Mouse (Mus musculus) lung, embryonic 16.5 days (tissue): ENCODE measurements around the gene Cdh13. TPM values are rescaled to one million over a fixed set of nuclear protein-coding genes. Genes with fewer than 3 reads are reported as not detected.

Experiments
- ATAC-seq: fragments of 200-750 bp; cut with Nextera tagmentation; 2 replicates; pipeline ENCODE4 v1.8.0; 2017; ENCODE audit warnings: low read depth, mild to moderate bottlenecking, moderate library complexity
- H3K27ac ChIP-seq: fragments of 300-500 bp; sonication (generic); 2 replicates; pipeline ENCODE4 v1.5.1; 2014; ENCODE audit warnings: mild to moderate bottlenecking, control low read depth, low read length
- H3K27me3 ChIP-seq: fragments of 300-500 bp; sonication (generic); 2 replicates; pipeline ENCODE4 v1.6.1; 2014; ENCODE audit warnings: low read depth, low read length, mixed read lengths; ENCODE audit not compliant: control insufficient read depth, insufficient read depth
- H3K36me3 ChIP-seq: fragments of 300-500 bp; sonication (generic); 2 replicates; pipeline ENCODE4 v1.6.1; 2014; ENCODE audit warnings: low read length; ENCODE audit not compliant: control insufficient read depth, insufficient read depth
- H3K4me1 ChIP-seq: fragments of 300-500 bp; sonication (generic); replicated peaks from 2 replicates; pipeline ENCODE4 v1.6.1; 2014; ENCODE audit warnings: low read length, mixed read lengths; ENCODE audit not compliant: control insufficient read depth, insufficient read depth
- H3K4me2 ChIP-seq: fragments of 300-500 bp; sonication (generic); 2 replicates; pipeline ENCODE4 v1.6.1; 2014; ENCODE audit warnings: low read depth, low read length, control low read depth
- H3K4me3 ChIP-seq: fragments of 300-500 bp; sonication (generic); 2 replicates; pipeline ENCODE4 v1.5.1; 2014; ENCODE audit warnings: mild to moderate bottlenecking, low read length, control low read depth
- H3K9ac ChIP-seq: fragments of 300-500 bp; sonication (generic); 2 replicates; pipeline ENCODE4 v1.6.1; 2014; ENCODE audit warnings: low read length, control low read depth
- H3K9me3 ChIP-seq: fragments of 300-500 bp; sonication (generic); 2 replicates; pipeline ENCODE4 v1.6.1; 2016; ENCODE audit warnings: low read length; ENCODE audit not compliant: control insufficient read depth
- WGBS: fragments of 180-500 bp; shearing (Covaris S2); extraction: QIAGEN DNeasy Blood & Tissue Kit; methylation state at CpG from one replicate; pipeline ENCODE4 v1.1.7; 2014; 5-methylcytosine and 5-hydroxymethylcytosine counted together
- polyA plus RNA-seq: library from polyadenylated mRNA; unstranded; fragments of >200 nt; fragmentation: Nextera tagmentation; extraction: Ambion mirVana; gene quantifications from 2 replicates; pipeline ENCODE4 v1.2.1, GENCODE M21; 2015

The Cdh13 gene
- polyA plus RNA-seq, 1 experiment from 2014 or later: 5.8 TPM

DNA sequence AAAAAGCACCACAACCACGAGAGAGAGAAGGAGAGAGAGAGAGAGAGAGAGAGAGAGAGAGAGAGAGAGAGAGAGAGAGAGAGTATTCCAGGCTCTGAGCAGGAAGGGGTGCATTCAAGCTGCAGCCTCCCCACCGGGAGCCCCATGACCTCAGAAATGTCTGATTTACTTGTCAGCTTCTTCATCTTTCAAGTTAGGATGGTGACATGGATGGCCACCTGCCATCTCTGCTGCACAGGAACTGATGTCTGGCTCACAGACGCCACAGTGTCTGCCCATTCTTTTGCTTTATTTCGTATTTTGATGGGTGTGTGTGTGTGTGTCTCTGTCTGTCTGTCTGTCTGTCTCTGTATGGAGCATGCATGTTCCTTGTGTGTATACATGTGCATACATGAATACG, 774.3 kb downstream of the Cdh13 start:
- ATAC-seq: no peak
- 48% methylated on average over 5 of the region's 5 CpGs for WGBS
- H3K4me1 ChIP-seq: no peaks in the 10 kb centered on the region

DNA sequence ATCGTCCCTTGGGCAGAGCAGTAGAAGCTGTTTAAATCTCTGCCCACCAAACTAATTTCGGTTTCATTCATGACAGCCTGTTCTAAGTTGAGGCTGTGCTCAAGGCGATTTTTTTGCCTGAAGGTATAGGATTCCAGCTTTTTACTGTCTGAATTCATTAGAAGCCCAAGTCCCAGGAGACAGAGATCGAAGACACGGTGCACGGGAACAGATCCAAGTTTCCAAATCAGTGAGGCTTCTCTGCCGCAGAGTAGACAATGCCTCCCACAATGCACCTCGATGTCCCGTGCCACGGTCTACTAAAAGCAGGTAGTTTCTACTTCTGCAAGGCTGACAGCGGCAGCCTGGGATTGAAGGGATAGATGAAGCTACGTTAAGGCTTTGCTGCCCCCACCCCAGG, 778.1 kb downstream of the Cdh13 start:
- Histone ChIP-seq H3K27ac (no peak overlapping the region), H3K4me2 (no peak overlapping the region), H3K4me3 (no peak overlapping the region), H3K9me3 (no peaks in the 10 kb centered on the region), H3K36me3 (no peaks in the 10 kb centered on the region), H3K4me1 (no peaks in the 10 kb centered on the region), H3K27me3 (no peaks in the 10 kb centered on the region), H3K9ac (no peak overlapping the region)
- ATAC-seq: no peak
- 78% methylated on average over 12 of the region's 12 CpGs for WGBS

More for the DNA sequence above, 774.3 kb downstream of the Cdh13 start:
- H3K36me3 ChIP-seq: no peaks in the 10 kb centered on the region
- H3K9ac ChIP-seq: no peak overlapping the region
- H3K4me3 ChIP-seq: no peak overlapping the region
- H3K9me3 ChIP-seq: no peaks in the 10 kb centered on the region
- H3K27me3 ChIP-seq: no peaks in the 10 kb centered on the region
- no peak overlapping the region for H3K27ac ChIP-seq
- no peak overlapping the region for H3K4me2 ChIP-seq

DNA sequence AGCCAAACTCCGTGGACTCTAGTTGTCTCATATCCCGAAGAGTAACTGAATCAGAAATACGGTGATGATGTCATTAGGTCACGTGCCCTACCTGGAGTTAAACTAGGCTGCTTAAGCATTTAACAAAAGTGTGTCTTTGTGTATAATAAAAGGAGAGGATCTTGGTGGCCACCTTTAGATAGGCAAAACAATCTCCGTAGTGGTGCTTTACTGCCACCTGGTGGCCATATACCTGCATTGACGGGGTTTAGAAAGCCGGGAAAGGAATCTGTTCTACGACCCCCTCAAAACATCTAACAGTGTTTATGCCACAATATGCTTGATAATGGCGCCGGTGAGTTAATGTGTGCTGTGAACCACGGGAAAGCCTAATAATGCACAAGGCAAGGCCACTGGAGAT, 781.0 kb downstream of the Cdh13 start:
- 15% methylated on average over 11 of the region's 11 CpGs for WGBS
- no peaks in the 10 kb centered on the region for H3K9me3 ChIP-seq

DNA sequence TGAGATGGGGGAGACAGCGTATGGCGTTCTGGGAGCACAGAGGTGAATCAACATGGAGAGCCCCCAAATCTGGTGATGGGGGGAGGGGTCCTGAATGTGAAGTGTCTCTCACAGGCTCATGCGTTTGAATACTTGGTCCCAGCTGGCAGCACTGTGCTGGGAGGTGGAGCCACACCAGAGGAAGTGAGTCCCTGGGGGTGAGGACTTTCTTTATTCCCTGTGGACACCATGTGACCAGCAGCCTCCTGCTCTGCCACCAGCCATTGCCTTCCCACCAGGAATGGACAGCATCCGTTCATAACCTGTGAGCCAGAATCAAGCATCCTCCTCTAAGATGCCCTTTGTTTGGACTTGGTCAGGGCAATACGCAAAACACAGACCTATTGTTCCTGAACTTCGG, 788.8 kb downstream of the Cdh13 start:
- Histone ChIP-seq H3K27ac (no peak overlapping the region), H3K9ac (no peak overlapping the region), H3K27me3 (no peaks in the 10 kb centered on the region), H3K4me1 (no peaks in the 10 kb centered on the region), H3K36me3 (no peaks in the 10 kb centered on the region), H3K9me3 (no peaks in the 10 kb centered on the region), H3K4me3 (no peak overlapping the region), H3K4me2 (no peak overlapping the region)
- 67% methylated on average over 6 of the region's 6 CpGs for WGBS
- no peak for ATAC-seq

More for the DNA sequence above, 781.0 kb downstream of the Cdh13 start:
- Histone ChIP-seq H3K4me1 (no peaks in the 10 kb centered on the region), H3K4me3 (no peak overlapping the region), H3K4me2 (no peak overlapping the region), H3K9ac (no peak overlapping the region), H3K27ac (no peak overlapping the region), H3K27me3 (no peaks in the 10 kb centered on the region), H3K36me3 (no peaks in the 10 kb centered on the region)
- ATAC-seq: no peak

DNA sequence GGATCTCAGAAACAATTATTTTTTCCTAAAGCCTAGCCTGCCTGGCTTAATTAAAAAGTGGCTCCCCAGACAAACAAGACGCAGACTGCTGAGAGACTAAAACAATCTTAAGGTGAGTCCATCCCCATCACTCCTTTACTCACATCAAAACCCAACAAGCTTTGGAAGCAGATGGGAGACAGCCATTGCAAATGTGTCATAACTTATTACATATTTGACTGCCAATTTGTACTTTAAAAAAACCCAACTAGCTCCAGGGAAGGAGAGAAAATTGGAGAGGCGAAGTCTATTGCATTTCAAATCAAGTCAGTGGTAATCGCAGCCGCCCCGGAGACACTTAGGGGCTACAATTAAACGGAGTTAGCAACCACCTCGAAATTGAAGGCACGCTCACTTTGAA, 801.5 kb downstream of the Cdh13 start:
- no peak overlapping the region for H3K4me2 ChIP-seq
- no peak overlapping the region for H3K4me3 ChIP-seq
- no peaks in the 10 kb centered on the region for H3K36me3 ChIP-seq
- no peak overlapping the region for H3K27ac ChIP-seq
- ATAC-seq: no peak
- H3K9me3 ChIP-seq: no peaks in the 10 kb centered on the region
- no peaks in the 10 kb centered on the region for H3K4me1 ChIP-seq
- WGBS: 89% methylated on average over 8 of the region's 8 CpGs
- H3K27me3 ChIP-seq: no peaks in the 10 kb centered on the region
- H3K9ac ChIP-seq: no peak overlapping the region

DNA sequence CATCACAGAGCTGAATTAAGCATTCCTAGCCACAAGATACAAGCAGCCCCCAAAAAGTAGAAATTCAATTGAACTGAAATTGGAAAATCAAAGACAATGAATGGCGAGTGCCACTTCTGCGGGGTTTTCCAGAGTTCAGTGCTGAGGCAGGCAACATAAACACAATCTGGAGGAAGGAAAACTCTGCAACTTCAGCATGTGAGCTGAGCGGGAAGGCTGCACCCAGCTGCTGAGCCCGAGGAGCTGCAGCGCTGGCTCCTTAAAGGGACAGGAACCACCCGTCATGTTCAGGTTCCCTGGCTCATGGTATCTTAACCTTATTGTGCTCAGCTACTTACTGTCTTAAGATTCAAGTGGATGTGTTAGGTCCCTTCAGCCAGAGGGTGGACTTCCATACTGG, 814.7 kb downstream of the Cdh13 start:
- no peaks in the 10 kb centered on the region for H3K9me3 ChIP-seq
- H3K27me3 ChIP-seq: no peaks in the 10 kb centered on the region
- no peaks in the 10 kb centered on the region for H3K36me3 ChIP-seq
- no peak overlapping the region for H3K4me3 ChIP-seq
- H3K9ac ChIP-seq: no peak overlapping the region
- no peaks in the 10 kb centered on the region for H3K4me1 ChIP-seq
- H3K27ac ChIP-seq: no peak overlapping the region
- WGBS: 9% methylated on average over 6 of the region's 6 CpGs
- no peak overlapping the region for H3K4me2 ChIP-seq
- ATAC-seq: no peak

DNA sequence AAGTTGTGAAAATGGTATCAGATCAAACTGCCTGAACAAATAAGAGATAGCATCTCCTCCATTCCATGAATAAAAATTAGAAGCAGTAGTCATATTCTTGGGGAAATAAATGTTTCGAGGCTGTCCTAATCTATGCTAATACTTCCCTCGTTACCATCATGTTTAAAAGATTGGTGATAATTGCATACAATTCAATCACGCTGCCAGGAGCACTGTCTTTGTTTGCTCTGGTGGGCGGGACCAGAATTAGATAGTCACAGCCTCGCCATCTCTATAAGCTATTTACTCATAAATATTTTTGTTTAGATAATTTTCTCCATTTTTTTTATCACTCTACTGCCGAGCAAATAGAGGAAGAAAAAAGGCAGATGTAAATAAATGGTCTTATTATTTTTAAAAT, 819.3 kb downstream of the Cdh13 start:
- Histone ChIP-seq H3K27me3 (no peaks in the 10 kb centered on the region), H3K4me2 (no peak overlapping the region), H3K4me1 (no peaks in the 10 kb centered on the region), H3K9ac (no peak overlapping the region), H3K9me3 (no peaks in the 10 kb centered on the region), H3K36me3 (no peaks in the 10 kb centered on the region), H3K4me3 (no peak overlapping the region), H3K27ac (no peak overlapping the region)
- ATAC-seq: no peak
- 70% methylated on average over 6 of the region's 6 CpGs for WGBS

DNA sequence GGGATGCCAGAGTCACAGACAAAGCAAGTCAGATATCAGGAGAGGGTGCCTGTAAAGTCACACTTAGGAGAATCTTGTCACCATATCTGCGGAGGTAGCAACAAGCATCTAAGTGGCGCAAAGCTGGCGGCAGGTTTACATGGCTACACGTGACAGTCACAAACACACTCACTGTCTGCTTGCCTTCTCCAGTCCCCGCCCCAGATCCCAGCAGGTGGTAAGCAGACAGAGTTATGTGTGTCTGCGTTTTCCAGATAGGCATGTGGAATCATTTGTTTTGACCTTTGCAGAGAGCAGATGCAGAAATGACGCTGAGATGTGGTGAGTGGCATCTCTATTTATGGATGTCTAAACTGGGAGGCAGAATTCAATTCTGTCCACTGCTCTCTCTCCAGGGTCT, 826.1 kb downstream of the Cdh13 start:
- H3K9me3 ChIP-seq: no peaks in the 10 kb centered on the region
- H3K4me1 ChIP-seq: no peaks in the 10 kb centered on the region
- ATAC-seq: no peak
- no peak overlapping the region for H3K4me3 ChIP-seq
- no peak overlapping the region for H3K4me2 ChIP-seq
- H3K27me3 ChIP-seq: no peaks in the 10 kb centered on the region
- no peak overlapping the region for H3K27ac ChIP-seq
- H3K36me3 ChIP-seq: no peaks in the 10 kb centered on the region
- 59% methylated on average over 7 of the region's 7 CpGs for WGBS
- H3K9ac ChIP-seq: no peak overlapping the region

DNA sequence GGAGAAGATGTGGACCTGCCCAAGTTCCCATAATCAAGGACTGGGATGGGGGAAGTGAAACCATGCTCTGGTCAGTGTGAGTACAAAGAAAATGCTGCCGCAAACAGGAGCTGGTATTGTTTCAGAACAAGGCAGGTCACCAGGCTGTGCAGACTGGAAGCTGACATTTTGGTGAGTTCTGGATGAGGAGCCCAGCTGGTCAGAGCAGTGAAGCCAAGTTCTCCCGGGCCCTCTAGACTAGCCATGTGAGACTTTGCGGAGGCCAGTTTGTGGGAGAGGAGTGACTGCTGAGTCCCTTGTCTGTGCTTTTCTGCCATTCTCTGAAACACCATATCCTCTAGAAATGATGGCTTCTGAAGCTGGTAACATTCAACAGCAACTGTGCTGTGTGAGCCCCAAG, 829.3 kb downstream of the Cdh13 start:
- Histone ChIP-seq H3K9ac (no peak overlapping the region), H3K36me3 (no peaks in the 10 kb centered on the region), H3K27me3 (no peaks in the 10 kb centered on the region), H3K27ac (no peak overlapping the region), H3K4me2 (no peak overlapping the region), H3K4me1 (no peaks in the 10 kb centered on the region), H3K9me3 (no peaks in the 10 kb centered on the region), H3K4me3 (no peak overlapping the region)
- WGBS: 92% methylated on average over 3 of the region's 3 CpGs
- no peak for ATAC-seq

DNA sequence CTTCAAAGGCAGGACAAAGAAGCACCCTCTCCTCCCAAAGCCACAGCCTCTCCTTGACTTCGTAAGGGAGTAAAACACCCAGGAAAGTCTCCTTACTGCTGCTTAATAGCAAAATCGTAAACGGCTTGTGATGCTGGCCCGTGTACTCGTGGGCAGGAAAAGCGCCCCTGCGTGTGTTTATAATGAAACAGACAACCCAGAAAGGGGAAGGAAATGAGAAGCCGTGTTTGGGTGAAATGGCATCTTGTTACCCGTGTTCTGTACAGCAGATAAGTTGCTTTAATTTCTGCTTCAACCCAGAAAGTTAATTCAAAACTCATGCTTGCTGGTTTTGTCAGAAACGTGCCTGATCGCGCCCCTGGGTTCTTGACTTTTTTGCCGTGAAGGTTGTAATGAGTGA, 837.7 kb downstream of the Cdh13 start:
- Histone ChIP-seq H3K4me1 (no peaks in the 10 kb centered on the region), H3K27me3 (no peaks in the 10 kb centered on the region), H3K9me3 (0 out of 2 replicates have a peak, but pooled peaks cover 2% of the 10 kb centered on the region), H3K4me3 (no peak overlapping the region), H3K27ac (no peak overlapping the region), H3K4me2 (no peak overlapping the region), H3K9ac (no peak overlapping the region), H3K36me3 (no peaks in the 10 kb centered on the region)
- no peak for ATAC-seq
- 52% methylated on average over 13 of the region's 13 CpGs for WGBS
